Mouse (Mus musculus): ENCODE data around the gene Gm10715.
"Not testable (repeated sequence)": the region's sequence is repeated elsewhere in the genome, so short reads cannot be mapped to it uniquely, and the experiment has no call there.

Gm10715 gene

DNA sequence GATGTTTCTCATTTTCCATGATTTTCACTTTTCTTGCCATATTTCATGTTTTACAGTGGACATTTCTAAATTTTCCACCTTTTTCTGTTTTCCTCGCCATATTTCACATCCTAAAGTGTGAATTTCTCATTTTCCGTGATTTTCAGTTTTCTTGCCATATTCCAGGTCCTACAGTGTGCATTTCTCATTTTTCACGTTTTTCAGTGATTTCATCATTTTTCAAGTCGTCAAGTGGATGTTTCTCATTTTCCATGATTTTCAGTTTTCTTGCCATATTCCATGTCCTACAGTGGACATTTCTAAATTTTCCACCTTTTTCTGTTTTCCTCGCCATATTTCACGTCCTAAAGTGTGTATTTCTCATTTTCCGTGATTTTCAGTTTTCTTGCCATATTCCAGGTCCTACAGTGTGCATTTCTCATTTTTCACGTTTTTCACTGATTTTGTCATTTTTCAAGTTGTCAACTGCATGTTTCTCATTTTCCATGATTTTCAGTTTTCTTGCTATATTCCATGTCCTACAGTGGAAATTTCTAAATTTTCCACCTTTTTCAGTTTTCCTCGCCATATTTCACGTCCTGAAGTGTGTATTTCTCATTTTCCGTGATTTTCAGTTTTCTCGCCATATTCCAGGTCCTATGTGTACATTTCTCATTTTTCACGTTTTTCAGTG, 13.2 kb upstream of the Gm10715 start, which contains the start of gene Gm10718:
TSS of gene Gm10718 (plus strand) at position 236 of the 673 bp plus-strand sequence.
- in situ Hi-C loops (cut with MboI; ENCODE audit: low pct_unique_long_range_greater_than_20kb in 1 of 2, low sequenced_read_pairs in 2 of 2, unreplicated experiment in 1 of 2) = not testable (repeated sequence)

DNA sequence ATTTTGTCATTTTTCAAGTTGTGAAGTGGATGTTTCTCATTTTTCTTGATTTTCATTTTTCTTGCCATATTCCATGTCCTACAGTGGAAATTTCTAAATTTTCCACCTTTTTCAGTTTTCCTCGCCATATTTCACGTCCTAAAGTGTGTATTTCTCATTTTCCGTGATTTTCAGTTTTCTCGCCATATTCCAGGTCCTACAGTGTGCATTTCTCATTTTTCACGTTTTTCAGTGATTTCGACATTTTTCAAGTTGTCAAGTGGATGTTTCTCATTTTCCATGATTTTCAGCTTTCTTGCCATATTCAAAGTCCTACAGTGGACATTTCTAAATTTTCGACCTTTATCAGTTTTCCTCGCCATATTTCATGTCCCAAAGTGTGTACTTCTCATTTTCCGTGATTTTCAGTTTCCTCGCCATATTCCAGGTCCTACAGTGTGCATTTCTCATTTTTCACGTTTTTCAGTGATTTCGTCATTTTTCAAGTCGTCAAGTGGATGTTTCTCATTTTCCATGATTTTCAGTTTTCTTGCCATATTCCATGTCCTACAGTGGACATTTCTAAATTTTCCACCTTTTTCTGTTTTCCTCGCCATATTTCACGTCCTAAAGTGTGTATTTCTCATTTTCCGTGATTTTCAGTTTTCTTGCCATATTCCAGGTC, 12.6 kb upstream of the Gm10715 start:
- in situ Hi-C loops (cut with MboI; ENCODE audit: low pct_unique_long_range_greater_than_20kb in 1 of 2, low sequenced_read_pairs in 2 of 2, unreplicated experiment in 1 of 2) = not testable (repeated sequence)

DNA sequence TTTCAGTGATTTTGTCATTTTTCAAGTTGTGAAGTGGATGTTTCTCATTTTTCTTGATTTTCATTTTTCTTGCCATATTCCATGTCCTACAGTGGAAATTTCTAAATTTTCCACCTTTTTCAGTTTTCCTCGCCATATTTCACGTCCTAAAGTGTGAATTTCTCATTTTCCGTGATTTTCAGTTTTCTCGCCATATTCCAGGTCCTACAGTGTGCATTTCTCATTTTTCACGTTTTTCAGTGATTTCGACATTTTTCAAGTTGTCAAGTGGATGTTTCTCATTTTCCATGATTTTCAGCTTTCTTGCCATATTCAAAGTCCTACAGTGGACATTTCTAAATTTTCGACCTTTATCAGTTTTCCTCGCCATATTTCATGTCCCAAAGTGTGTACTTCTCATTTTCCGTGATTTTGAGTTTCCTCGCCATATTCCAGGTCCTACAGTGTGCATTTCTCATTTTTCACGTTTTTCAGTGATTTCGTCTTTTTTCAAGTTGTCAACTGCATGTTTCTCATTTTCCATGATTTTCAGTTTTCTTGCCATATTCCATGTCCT, 11.7 kb upstream of the Gm10715 start, which contains the start of gene Gm10717:
TSS of gene Gm10717 (plus strand) at position 506 of the 556 bp plus-strand sequence.
- in situ Hi-C loops (cut with MboI; ENCODE audit: low pct_unique_long_range_greater_than_20kb in 1 of 2, low sequenced_read_pairs in 2 of 2, unreplicated experiment in 1 of 2) = not testable (repeated sequence)

DNA sequence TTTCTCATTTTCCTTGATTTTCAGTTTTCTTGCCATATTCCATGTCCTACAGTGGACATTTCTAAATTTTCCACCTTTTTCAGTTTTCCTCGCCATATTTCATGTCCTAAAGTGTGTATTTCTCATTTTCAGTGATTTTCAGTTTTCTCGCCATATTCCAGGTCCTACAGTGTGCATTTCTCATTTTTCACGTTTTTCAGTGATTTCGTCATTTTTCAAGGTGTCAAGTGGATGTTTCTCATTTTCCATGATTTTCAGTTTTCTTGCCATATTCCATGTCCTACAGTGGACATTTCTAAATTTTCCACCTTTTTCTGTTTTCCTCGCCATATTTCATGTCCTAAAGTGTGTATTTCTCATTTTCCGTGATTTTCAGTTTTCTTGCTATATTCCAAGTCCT, 11.0 kb upstream of the Gm10715 start:
- in situ Hi-C loops (cut with MboI; ENCODE audit: low pct_unique_long_range_greater_than_20kb in 1 of 2, low sequenced_read_pairs in 2 of 2, unreplicated experiment in 1 of 2) = not testable (repeated sequence)

DNA sequence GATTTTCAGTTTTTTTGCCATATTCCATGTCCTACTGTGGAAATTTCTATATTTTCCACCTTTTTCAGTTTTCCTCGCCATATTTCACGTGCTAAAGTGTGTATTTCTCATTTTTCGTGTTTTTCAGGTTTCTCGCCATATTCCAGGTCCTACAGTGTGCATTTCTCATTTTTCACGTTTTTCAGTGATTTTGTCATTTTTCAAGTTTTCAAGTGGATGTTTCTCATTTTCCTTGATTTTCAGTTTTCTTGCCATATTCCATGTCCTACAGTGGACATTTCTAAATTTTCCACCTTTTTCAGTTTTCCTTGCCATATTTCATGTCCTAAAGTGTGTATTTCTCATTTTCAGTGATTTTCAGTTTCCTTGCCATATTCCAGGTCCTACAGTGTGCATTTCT, 10.5 kb upstream of the Gm10715 start:
- in situ Hi-C loops (cut with MboI; ENCODE audit: low pct_unique_long_range_greater_than_20kb in 1 of 2, low sequenced_read_pairs in 2 of 2, unreplicated experiment in 1 of 2) = not testable (repeated sequence)

DNA sequence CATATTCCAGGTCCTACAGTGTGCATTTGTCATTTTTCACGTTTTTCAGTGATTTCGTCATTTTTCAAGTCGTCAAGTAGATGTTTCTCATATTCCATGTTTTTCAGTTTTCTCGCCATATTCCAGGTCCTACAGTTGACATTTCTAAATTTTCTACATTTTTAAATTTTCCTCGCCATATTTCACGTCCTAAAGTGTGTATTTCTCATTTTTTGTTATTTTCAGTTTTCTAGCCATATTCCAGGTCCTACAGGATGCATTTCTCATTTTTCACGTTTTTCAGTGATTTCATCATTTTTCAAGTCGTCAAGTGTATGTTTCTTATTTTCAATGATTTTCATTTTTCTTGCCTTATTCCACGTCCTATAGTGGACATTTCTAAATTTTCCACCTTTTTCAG, 9.9 kb upstream of the Gm10715 start:
- in situ Hi-C loops (cut with MboI; ENCODE audit: low pct_unique_long_range_greater_than_20kb in 1 of 2, low sequenced_read_pairs in 2 of 2, unreplicated experiment in 1 of 2) = not testable (repeated sequence)

DNA sequence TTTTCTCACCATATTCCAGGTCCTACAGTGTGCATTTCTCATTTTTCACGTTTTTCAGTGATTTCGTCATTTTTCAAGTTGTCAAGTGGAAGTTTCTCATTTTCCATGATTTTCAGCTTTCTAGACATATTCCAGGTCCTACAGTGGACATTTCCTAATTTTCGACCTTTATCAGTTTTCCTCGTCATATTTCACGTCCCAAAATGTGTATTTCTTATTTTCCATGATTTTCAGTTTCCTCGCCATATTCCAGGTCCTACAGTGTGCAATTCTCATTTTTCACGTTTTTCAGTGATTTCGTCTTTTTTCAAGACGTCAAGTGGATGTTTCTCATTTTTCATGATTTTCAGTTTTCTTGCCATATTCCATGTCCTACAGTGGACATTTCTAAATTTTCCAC, 9.5 kb upstream of the Gm10715 start:
- in situ Hi-C loops (cut with MboI; ENCODE audit: low pct_unique_long_range_greater_than_20kb in 1 of 2, low sequenced_read_pairs in 2 of 2, unreplicated experiment in 1 of 2) = not testable (repeated sequence)

DNA sequence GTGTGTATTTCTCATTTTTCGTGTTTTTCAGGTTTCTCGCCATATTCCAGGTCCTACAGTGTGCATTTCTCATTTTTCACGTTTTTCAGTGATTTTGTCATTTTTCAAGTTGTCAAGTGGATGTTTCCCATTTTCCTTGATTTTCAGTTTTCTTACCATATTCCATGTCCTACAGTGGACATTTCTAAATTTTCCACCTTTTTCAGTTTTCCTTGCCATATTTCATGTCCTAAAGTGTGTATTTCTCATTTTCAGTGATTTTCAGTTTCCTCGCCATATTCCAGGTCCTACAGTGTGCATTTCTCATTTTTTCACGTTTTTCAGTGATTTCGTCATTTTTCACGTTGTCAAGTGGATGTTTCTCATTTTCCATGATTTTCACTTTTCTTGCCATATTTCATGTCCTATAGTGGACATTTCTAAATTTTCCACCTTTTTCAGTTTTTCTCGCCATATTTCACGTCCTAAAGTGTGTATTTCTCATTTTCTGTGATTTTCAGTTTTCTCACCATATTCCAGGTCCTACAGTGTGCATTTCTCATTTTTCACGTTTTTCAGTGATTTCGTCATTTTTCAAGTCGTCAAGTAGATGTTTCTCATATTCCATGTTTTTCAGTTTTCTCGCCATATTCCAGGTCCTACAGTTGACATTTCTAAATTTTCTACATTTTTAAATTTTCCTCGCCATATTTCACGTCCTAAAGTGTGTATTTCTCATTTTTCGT, 7.2 kb upstream of the Gm10715 start:
- in situ Hi-C loops (cut with MboI; ENCODE audit: low pct_unique_long_range_greater_than_20kb in 1 of 2, low sequenced_read_pairs in 2 of 2, unreplicated experiment in 1 of 2) = not testable (repeated sequence)

DNA sequence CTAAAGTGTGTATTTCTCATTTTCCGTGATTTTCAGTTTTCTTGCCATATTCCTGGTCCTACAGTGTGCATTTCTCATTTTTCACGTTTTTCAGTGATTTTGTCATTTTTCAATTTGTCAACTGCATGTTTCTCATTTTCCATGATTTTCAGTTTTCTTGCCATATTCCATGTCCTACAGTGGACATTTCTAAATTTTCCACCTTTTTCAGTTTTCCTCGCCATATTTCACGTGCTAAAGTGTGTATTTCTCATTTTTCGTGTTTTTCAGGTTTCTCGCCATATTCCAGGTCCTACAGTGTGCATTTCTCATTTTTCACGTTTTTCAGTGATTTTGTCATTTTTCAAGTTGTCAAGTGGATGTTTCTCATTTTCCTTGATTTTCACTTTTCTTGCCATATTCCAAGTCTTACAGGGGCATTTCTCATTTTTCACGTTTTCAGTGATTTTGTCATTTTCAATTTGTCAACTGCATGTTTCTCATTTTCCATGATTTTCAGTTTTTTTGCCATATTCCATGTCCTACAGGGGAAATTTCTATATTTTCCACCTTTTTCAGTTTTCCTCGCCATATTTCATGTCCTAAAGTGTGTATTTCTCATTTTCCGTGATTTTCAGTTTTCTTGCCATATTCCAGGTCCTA, 5.9 kb upstream of the Gm10715 start:
- in situ Hi-C loops (cut with MboI; ENCODE audit: low pct_unique_long_range_greater_than_20kb in 1 of 2, low sequenced_read_pairs in 2 of 2, unreplicated experiment in 1 of 2) = not testable (repeated sequence)

DNA sequence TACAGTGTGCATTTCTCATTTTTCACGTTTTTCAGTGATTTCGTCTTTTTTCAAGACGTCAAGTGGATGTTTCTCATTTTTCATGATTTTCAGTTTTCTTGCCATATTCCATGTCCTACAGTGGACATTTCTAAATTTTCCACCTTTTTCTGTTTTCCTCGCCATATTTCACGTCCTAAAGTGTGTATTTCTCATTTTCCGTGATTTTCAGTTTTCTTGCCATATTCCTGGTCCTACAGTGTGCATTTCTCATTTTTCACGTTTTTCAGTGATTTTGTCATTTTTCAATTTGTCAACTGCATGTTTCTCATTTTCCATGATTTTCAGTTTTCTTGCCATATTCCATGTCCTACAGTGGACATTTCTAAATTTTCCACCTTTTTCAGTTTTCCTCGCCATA, 2.4 kb upstream of the Gm10715 start, which contains the start of gene Gm17535:
TSS of gene Gm17535 (plus strand) at position 301 of the 400 bp plus-strand sequence.
- in situ Hi-C loops (cut with MboI; ENCODE audit: low pct_unique_long_range_greater_than_20kb in 1 of 2, low sequenced_read_pairs in 2 of 2, unreplicated experiment in 1 of 2) = not testable (repeated sequence)

DNA sequence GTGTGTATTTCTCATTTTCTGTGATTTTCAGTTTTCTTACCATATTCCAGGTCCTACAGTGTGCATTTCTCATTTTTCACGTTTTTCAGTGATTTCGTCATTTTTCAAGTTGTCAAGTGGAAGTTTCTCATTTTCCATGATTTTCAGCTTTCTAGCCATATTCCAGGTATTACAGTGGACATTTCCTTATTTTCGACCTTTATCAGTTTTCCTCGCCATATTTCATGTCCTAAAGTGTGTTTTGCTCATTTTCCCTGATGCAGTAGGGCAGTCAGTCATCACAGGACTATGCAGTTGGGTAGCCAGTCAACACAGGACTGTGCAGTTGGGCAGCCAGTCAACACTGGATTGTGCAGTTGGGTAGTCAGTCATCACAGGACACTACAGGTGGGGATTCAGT, 1.5 kb downstream of the Gm10715 start:
- in situ Hi-C loops (cut with MboI; ENCODE audit: low pct_unique_long_range_greater_than_20kb in 1 of 2, low sequenced_read_pairs in 2 of 2, unreplicated experiment in 1 of 2) = not testable (repeated sequence)
